Mouse (Mus musculus) heart, adult 2 months (tissue): Measurements from ENCODE around the gene Otor.

Experiments
- CTCF ChIP-seq: fragments of 200-600 bp; IDR thresholded peaks from 2 replicates; pipeline ENCODE4 v1.8.1; 2022; ENCODE audit warnings: antibody characterized with exemption, mild to moderate bottlenecking, moderate library complexity
- EP300 ChIP-seq: fragments of 200-500 bp; IDR thresholded peaks from 2 replicates; pipeline ENCODE4 v1.6.1; 2011; ENCODE audit warnings: low read depth, low read length, control low read depth; ENCODE audit not compliant: insufficient read depth

- TF ChIP-seq CTCF (no peak), EP300 (no peak)
Observed at GRCm38 (mm10) chr2:143114716-143115115, 36.4 kb downstream of the Otor start.
